Mouse (Mus musculus) neural tube, embryonic 13.5 days (tissue): Measurements from ENCODE around the gene Lrmp. TPM values are rescaled to one million over a fixed set of nuclear protein-coding genes. Genes with fewer than 3 reads are reported as not detected.

ENCODE experiments used
- ATAC-seq: fragments of 200-750 bp; cut with Nextera tagmentation; 2 replicates; pipeline ENCODE4 v1.8.0; 2017; ENCODE audit warnings: low read depth, mild to moderate bottlenecking, moderate TSS enrichment, moderate library complexity
- H3K27ac ChIP-seq: fragments of 300-500 bp; sonication (generic); replicated peaks from 2 replicates; pipeline ENCODE4 v1.5.1; 2015; ENCODE audit warnings: moderate library complexity, mild to moderate bottlenecking, inconsistent platforms
- H3K27me3 ChIP-seq: fragments of 300-500 bp; sonication (generic); 2 replicates; pipeline ENCODE4 v1.6.1; 2015; ENCODE audit warnings: mild to moderate bottlenecking, inconsistent platforms
- H3K36me3 ChIP-seq: fragments of 300-500 bp; sonication (generic); 2 replicates; pipeline ENCODE4 v1.6.1; 2015; ENCODE audit warnings: mild to moderate bottlenecking, inconsistent platforms
- H3K4me1 ChIP-seq: fragments of 300-500 bp; sonication (generic); replicated peaks from 2 replicates; pipeline ENCODE4 v1.6.1; 2015; ENCODE audit warnings: inconsistent platforms
- H3K4me2 ChIP-seq: fragments of 300-500 bp; sonication (generic); 2 replicates; pipeline ENCODE4 v1.6.1; 2015; ENCODE audit warnings: inconsistent platforms, mild to moderate bottlenecking, moderate library complexity
- H3K4me3 ChIP-seq: fragments of 300-500 bp; sonication (generic); 2 replicates; pipeline ENCODE4 v1.5.1; 2015; ENCODE audit warnings: mild to moderate bottlenecking, inconsistent platforms
- H3K9ac ChIP-seq: fragments of 300-500 bp; sonication (generic); 2 replicates; pipeline ENCODE4 v1.6.1; 2015; ENCODE audit warnings: moderate library complexity, mild to moderate bottlenecking, inconsistent platforms
- H3K9me3 ChIP-seq: fragments of 300-500 bp; sonication (generic); 2 replicates; pipeline ENCODE4 v1.6.1; 2016; ENCODE audit warnings: inconsistent platforms
- WGBS: fragments of 180-500 bp; shearing (Covaris S2); methylation state at CpG from one replicate; pipeline ENCODE4 v1.1.7; 2015; 5-methylcytosine and 5-hydroxymethylcytosine counted together
- polyA plus RNA-seq: library from polyadenylated mRNA; unstranded; fragments of >200 nt; fragmentation: Nextera tagmentation; extraction: Ambion mirVana; gene quantifications from 2 replicates; pipeline ENCODE4 v1.2.1, GENCODE M21; 2015

Gene Lrmp
- polyA plus RNA-seq, 1 experiment from 2014 or later, result 0.93 TPM

- Histone ChIP-seq H3K4me2 (no peak overlapping the region), H3K9ac (no peak overlapping the region), H3K27me3 (no peaks in the 10 kb centered on the region), H3K4me1 (no peaks in the 10 kb centered on the region), H3K27ac (no peak overlapping the region), H3K9me3 (no peaks in the 10 kb centered on the region), H3K36me3 (no peaks in the 10 kb centered on the region), H3K4me3 (no peak overlapping the region)
- ATAC-seq, result no peak
- WGBS, result 89% methylated on average over 16 of the region's 16 CpGs
These were observed 32.3 kb downstream of the Lrmp start for GRCm38 (mm10) chr6:145147716-145148115.

GRCm38 (mm10) chr6:145149054-145149453 lies 33.6 kb downstream of the Lrmp start:
- H3K9ac ChIP-seq, result no peak overlapping the region
- no peak overlapping the region for H3K4me2 ChIP-seq
- no peak overlapping the region for H3K4me3 ChIP-seq
- WGBS, result 53% methylated on average over 9 of the region's 9 CpGs
- no peak overlapping the region for H3K27ac ChIP-seq
- ATAC-seq, result no peak
- H3K27me3 ChIP-seq, result no peaks in the 10 kb centered on the region
- no peaks in the 10 kb centered on the region for H3K9me3 ChIP-seq
- H3K36me3 ChIP-seq, result no peaks in the 10 kb centered on the region
- H3K4me1 ChIP-seq, result no peaks in the 10 kb centered on the region

GRCm38 (mm10) chr6:145158619-145159018 lies 43.2 kb downstream of the Lrmp start:
- Histone ChIP-seq H3K27ac (no peak overlapping the region), H3K9me3 (no peaks in the 10 kb centered on the region), H3K4me1 (no peaks in the 10 kb centered on the region), H3K4me2 (no peak overlapping the region), H3K27me3 (no peaks in the 10 kb centered on the region), H3K9ac (no peak overlapping the region), H3K36me3 (no peaks in the 10 kb centered on the region), H3K4me3 (no peak overlapping the region)
- WGBS, result 77% methylated on average over 4 of the region's 4 CpGs
- ATAC-seq, result no peak

GRCm38 (mm10) chr6:145160581-145160980 lies 45.1 kb downstream of the Lrmp start:
- no peaks in the 10 kb centered on the region for H3K9me3 ChIP-seq
- H3K27me3 ChIP-seq, result no peaks in the 10 kb centered on the region
- ATAC-seq, result no peak
- H3K4me1 ChIP-seq, result no peaks in the 10 kb centered on the region
- H3K36me3 ChIP-seq, result no peaks in the 10 kb centered on the region
- H3K4me3 ChIP-seq, result no peak overlapping the region
- no peak overlapping the region for H3K4me2 ChIP-seq
- WGBS, result 68% methylated on average over 5 of the region's 5 CpGs
- no peak overlapping the region for H3K27ac ChIP-seq
- no peak overlapping the region for H3K9ac ChIP-seq

- Histone ChIP-seq H3K36me3 (no peaks in the 10 kb centered on the region), H3K4me2 (no peak overlapping the region), H3K27me3 (peaks cover 20% of the 10 kb centered on the region), H3K4me3 (no peak overlapping the region), H3K9me3 (no peaks in the 10 kb centered on the region), H3K4me1 (peaks cover 29% of the 10 kb centered on the region), H3K27ac (no peak overlapping the region), H3K9ac (no peak overlapping the region)
- ATAC-seq, result peak; percentile 10; the same call in 1 of the 2 replicates
- 75% methylated on average over 14 of the region's 14 CpGs for WGBS
These were observed 56.6 kb downstream of the Lrmp start for GRCm38 (mm10) chr6:145171892-145172606.

GRCm38 (mm10) chr6:145173781-145174191 lies 58.3 kb downstream of the Lrmp start:
- ATAC-seq, result peak; percentile 67
- peaks cover 20% of the 10 kb centered on the region for H3K27me3 ChIP-seq
- H3K9me3 ChIP-seq, result no peaks in the 10 kb centered on the region
- no peak overlapping the region for H3K4me3 ChIP-seq
- peak overlapping the region; percentile 21; the same call in 1 of the 2 replicates for H3K4me2 ChIP-seq
- H3K9ac ChIP-seq, result no peak overlapping the region
- H3K27ac ChIP-seq, result no peak overlapping the region
- H3K36me3 ChIP-seq, result no peaks in the 10 kb centered on the region
- peaks cover 29% of the 10 kb centered on the region for H3K4me1 ChIP-seq
- 4% methylated on average over 11 of the region's 11 CpGs for WGBS

- Histone ChIP-seq H3K4me2 (no peak overlapping the region), H3K27ac (no peak overlapping the region), H3K27me3 (peaks cover 20% of the 10 kb centered on the region), H3K36me3 (no peaks in the 10 kb centered on the region), H3K9me3 (no peaks in the 10 kb centered on the region), H3K9ac (no peak overlapping the region), H3K4me3 (no peak overlapping the region), H3K4me1 (peaks cover 29% of the 10 kb centered on the region)
- 29% methylated on average over 9 of the region's 9 CpGs for WGBS
- ATAC-seq, result no peak
These were observed 60.1 kb downstream of the Lrmp start for GRCm38 (mm10) chr6:145175571-145175981.

GRCm38 (mm10) chr6:145176474-145176873 lies 61.0 kb downstream of the Lrmp start:
- H3K27ac ChIP-seq, result no peak overlapping the region
- H3K9me3 ChIP-seq, result no peaks in the 10 kb centered on the region
- no peak overlapping the region for H3K4me3 ChIP-seq
- H3K27me3 ChIP-seq, result peaks cover 20% of the 10 kb centered on the region
- H3K9ac ChIP-seq, result no peak overlapping the region
- H3K4me2 ChIP-seq, result no peak overlapping the region
- no peaks in the 10 kb centered on the region for H3K36me3 ChIP-seq
- peaks cover 29% of the 10 kb centered on the region for H3K4me1 ChIP-seq
- 44% methylated on average over 10 of the region's 10 CpGs for WGBS
- ATAC-seq, result no peak

- Histone ChIP-seq H3K9me3 (no peaks in the 10 kb centered on the region), H3K27me3 (peaks cover 20% of the 10 kb centered on the region), H3K27ac (no peak overlapping the region), H3K4me3 (no peak overlapping the region), H3K4me2 (no peak overlapping the region), H3K9ac (no peak overlapping the region), H3K4me1 (peaks cover 15% of the 10 kb centered on the region), H3K36me3 (no peaks in the 10 kb centered on the region)
- 23% methylated on average over 6 of the region's 6 CpGs for WGBS
- no peak for ATAC-seq
These were observed 64.2 kb downstream of the Lrmp start for GRCm38 (mm10) chr6:145179665-145180064.

GRCm38 (mm10) chr6:145182044-145182443 lies 66.6 kb downstream of the Lrmp start:
- Histone ChIP-seq H3K4me3 (no peak overlapping the region), H3K9me3 (no peaks in the 10 kb centered on the region), H3K4me1 (no peaks in the 10 kb centered on the region), H3K36me3 (no peaks in the 10 kb centered on the region), H3K27me3 (no peaks in the 10 kb centered on the region), H3K27ac (no peak overlapping the region), H3K4me2 (no peak overlapping the region), H3K9ac (no peak overlapping the region)
- ATAC-seq, result no peak
- 77% methylated on average over 8 of the region's 8 CpGs for WGBS

GRCm38 (mm10) chr6:145186096-145186495 lies 70.6 kb downstream of the Lrmp start:
- Histone ChIP-seq H3K9ac (no peak overlapping the region), H3K27me3 (no peaks in the 10 kb centered on the region), H3K36me3 (no peaks in the 10 kb centered on the region), H3K9me3 (no peaks in the 10 kb centered on the region), H3K4me1 (no peaks in the 10 kb centered on the region), H3K27ac (no peak overlapping the region), H3K4me3 (no peak overlapping the region), H3K4me2 (no peak overlapping the region)
- no peak for ATAC-seq
- WGBS, result 93% methylated on average over 1 of the region's 1 CpGs

GRCm38 (mm10) chr6:145187093-145188088 lies 71.9 kb downstream of the Lrmp start:
- peak overlapping the region; percentile 29 for H3K4me3 ChIP-seq
- H3K36me3 ChIP-seq, result no peaks in the 10 kb centered on the region
- no peaks in the 10 kb centered on the region for H3K4me1 ChIP-seq
- ATAC-seq, result peak; percentile 78
- no peaks in the 10 kb centered on the region for H3K9me3 ChIP-seq
- no peak overlapping the region; the same call in 1 of the 2 replicates for H3K27ac ChIP-seq
- peak overlapping the region; percentile 41; the same call in 1 of the 2 replicates for H3K9ac ChIP-seq
- WGBS, result 64% methylated on average over 27 of the region's 27 CpGs
- H3K27me3 ChIP-seq, result no peaks in the 10 kb centered on the region
- H3K4me2 ChIP-seq, result peak overlapping the region; percentile 47
